Mouse (Mus musculus) liver, embryonic 16.5 days (tissue): Measurements from ENCODE around the gene Chst5. TPM values are rescaled to one million over a fixed set of nuclear protein-coding genes. Genes with fewer than 3 reads are reported as not detected.

ENCODE experiments used
- ATAC-seq: fragments of 200-750 bp; cut with Nextera tagmentation; 2 replicates; pipeline ENCODE4 v1.8.0; 2017; ENCODE audit warnings: low read depth, mild to moderate bottlenecking, moderate number of reproducible peaks, moderate library complexity
- H3K27ac ChIP-seq: fragments of 300-500 bp; sonication (generic); 2 replicates; pipeline ENCODE4 v1.5.1; 2014; ENCODE audit warnings: mild to moderate bottlenecking, low read length
- H3K27me3 ChIP-seq: fragments of 300-500 bp; sonication (generic); 2 replicates; pipeline ENCODE4 v1.6.1; 2014; ENCODE audit warnings: low read depth, low read length, mixed read lengths; ENCODE audit not compliant: control insufficient read depth, insufficient read depth
- H3K36me3 ChIP-seq: fragments of 300-500 bp; sonication (generic); 2 replicates; pipeline ENCODE4 v1.6.1; 2014; ENCODE audit warnings: mild to moderate bottlenecking; ENCODE audit not compliant: control insufficient read depth, insufficient read depth
- H3K4me1 ChIP-seq: fragments of 300-500 bp; sonication (generic); 2 replicates; pipeline ENCODE4 v1.6.1; 2014; ENCODE audit warnings: low read depth, low read length, mixed read lengths; ENCODE audit not compliant: control insufficient read depth
- H3K4me2 ChIP-seq: fragments of 300-500 bp; sonication (generic); 2 replicates; pipeline ENCODE4 v1.6.1; 2014; ENCODE audit warnings: low read depth, low read length, mixed read lengths
- H3K4me3 ChIP-seq: fragments of 300-500 bp; sonication (generic); 2 replicates; pipeline ENCODE4 v1.5.1; 2014; ENCODE audit warnings: low read depth, mild to moderate bottlenecking, low read length
- H3K9ac ChIP-seq: fragments of 300-500 bp; sonication (generic); 2 replicates; pipeline ENCODE4 v1.6.1; 2014; ENCODE audit warnings: low read depth, low read length
- H3K9me3 ChIP-seq: fragments of 300-500 bp; sonication (generic); replicated peaks from 2 replicates; pipeline ENCODE4 v1.6.1; 2016; ENCODE audit warnings: low read length; ENCODE audit not compliant: control insufficient read depth
- WGBS: fragments of 180-500 bp; shearing (Covaris S2); extraction: QIAGEN DNeasy Blood & Tissue Kit; methylation state at CpG from one replicate; pipeline ENCODE4 v1.1.7; 2014; ENCODE audit not compliant: insufficient replicate concordance; 5-methylcytosine and 5-hydroxymethylcytosine counted together
- polyA plus RNA-seq: library from polyadenylated mRNA; unstranded; fragments of >200 nt; fragmentation: Nextera tagmentation; extraction: Ambion mirVana; gene quantifications from 2 replicates; pipeline ENCODE4 v1.2.1, GENCODE M21; 2015

Gene Chst5
- 0.04 TPM in 1 of 2 replicates, not detected in the other for polyA plus RNA-seq

- Histone ChIP-seq H3K4me2 (no peak within 1 kb of the TSS), H3K27me3 (peaks cover 44% of the 10 kb centered on the region), H3K9ac (no peak within 1 kb of the TSS), H3K9me3 (no peaks in the 10 kb centered on the region), H3K27ac (no peak within 1 kb of the TSS), H3K36me3 (no peaks in the 10 kb centered on the region), H3K4me1 (no peaks in the 10 kb centered on the region; the same call in 1 of the 2 replicates), H3K4me3 (no peak within 1 kb of the TSS)
- no peak for ATAC-seq
- 11% methylated on average over 46 of the region's 47 CpGs for WGBS
Observed at GRCm38 (mm10) chr8:111909621-111910450, at the start of gene Chst5. TSS of gene Chst5 (minus strand) at chr8:111910447.

- Histone ChIP-seq H3K9ac (no peak overlapping the region), H3K36me3 (peaks cover 26% of the 10 kb centered on the region), H3K9me3 (no peaks in the 10 kb centered on the region), H3K4me1 (no peaks in the 10 kb centered on the region), H3K27ac (no peak overlapping the region), H3K4me3 (no peak overlapping the region), H3K4me2 (no peak overlapping the region), H3K27me3 (no peaks in the 10 kb centered on the region)
- no peak for ATAC-seq
- WGBS = 73% methylated on average over 2 of the region's 2 CpGs
Observed at GRCm38 (mm10) chr8:111957231-111957630, 47.0 kb upstream of the Chst5 start.

- 74% methylated on average over 5 of the region's 5 CpGs for WGBS
- no peaks in the 10 kb centered on the region for H3K9me3 ChIP-seq
- H3K4me3 ChIP-seq = no peak overlapping the region
- no peaks in the 10 kb centered on the region for H3K4me1 ChIP-seq
- peaks cover 30% of the 10 kb centered on the region for H3K36me3 ChIP-seq
- H3K27me3 ChIP-seq = no peaks in the 10 kb centered on the region
- no peak overlapping the region for H3K9ac ChIP-seq
- H3K27ac ChIP-seq = no peak overlapping the region
- ATAC-seq = no peak
- no peak overlapping the region for H3K4me2 ChIP-seq
Observed at GRCm38 (mm10) chr8:111955879-111956278, 45.6 kb upstream of the Chst5 start.

GRCm38 (mm10) chr8:111954844-111955594, 44.8 kb upstream of the Chst5 start:
- Histone ChIP-seq H3K9ac (no peak overlapping the region), H3K4me2 (no peak overlapping the region), H3K27me3 (no peaks in the 10 kb centered on the region), H3K9me3 (no peaks in the 10 kb centered on the region), H3K36me3 (peaks cover 30% of the 10 kb centered on the region), H3K27ac (no peak overlapping the region), H3K4me3 (no peak overlapping the region), H3K4me1 (no peaks in the 10 kb centered on the region)
- WGBS = 64% methylated on average over 4 of the region's 4 CpGs
- no peak for ATAC-seq

- WGBS = 88% methylated on average over 5 of the region's 5 CpGs
- peaks cover 38% of the 10 kb centered on the region for H3K36me3 ChIP-seq
- H3K4me2 ChIP-seq = no peak overlapping the region
- H3K9ac ChIP-seq = no peak overlapping the region
- no peaks in the 10 kb centered on the region for H3K4me1 ChIP-seq
- no peaks in the 10 kb centered on the region for H3K9me3 ChIP-seq
- no peak overlapping the region for H3K27ac ChIP-seq
- ATAC-seq = no peak
- H3K27me3 ChIP-seq = no peaks in the 10 kb centered on the region
- H3K4me3 ChIP-seq = no peak overlapping the region
Observed at GRCm38 (mm10) chr8:111951936-111952335, 41.7 kb upstream of the Chst5 start.

GRCm38 (mm10) chr8:111951317-111951716, 41.1 kb upstream of the Chst5 start:
- no peak for ATAC-seq
- H3K4me3 ChIP-seq = no peak overlapping the region
- H3K36me3 ChIP-seq = peaks cover 33% of the 10 kb centered on the region
- H3K9ac ChIP-seq = no peak overlapping the region
- no peaks in the 10 kb centered on the region for H3K4me1 ChIP-seq
- no peak overlapping the region for H3K4me2 ChIP-seq
- H3K27ac ChIP-seq = no peak overlapping the region
- H3K27me3 ChIP-seq = no peaks in the 10 kb centered on the region
- WGBS = 89% methylated on average over 7 of the region's 7 CpGs
- no peaks in the 10 kb centered on the region for H3K9me3 ChIP-seq

- 79% methylated on average over 3 of the region's 3 CpGs for WGBS
- Histone ChIP-seq H3K27me3 (no peaks in the 10 kb centered on the region), H3K9me3 (no peaks in the 10 kb centered on the region), H3K4me1 (no peaks in the 10 kb centered on the region), H3K9ac (no peak overlapping the region), H3K4me3 (no peak overlapping the region), H3K27ac (no peak overlapping the region), H3K4me2 (no peak overlapping the region), H3K36me3 (peaks cover 32% of the 10 kb centered on the region)
- ATAC-seq = no peak
Observed at GRCm38 (mm10) chr8:111950846-111951245, 40.6 kb upstream of the Chst5 start.

- Histone ChIP-seq H3K4me2 (no peak overlapping the region), H3K4me1 (no peaks in the 10 kb centered on the region), H3K36me3 (peaks cover 31% of the 10 kb centered on the region), H3K9me3 (no peaks in the 10 kb centered on the region), H3K27ac (no peak overlapping the region), H3K4me3 (no peak overlapping the region), H3K27me3 (no peaks in the 10 kb centered on the region), H3K9ac (no peak overlapping the region)
- 85% methylated on average over 8 of the region's 8 CpGs for WGBS
- ATAC-seq = no peak
Observed at GRCm38 (mm10) chr8:111947954-111948353, 37.7 kb upstream of the Chst5 start.

GRCm38 (mm10) chr8:111947144-111947543, 36.9 kb upstream of the Chst5 start:
- H3K27me3 ChIP-seq = no peaks in the 10 kb centered on the region
- H3K36me3 ChIP-seq = peaks cover 30% of the 10 kb centered on the region
- H3K4me2 ChIP-seq = no peak overlapping the region
- H3K9ac ChIP-seq = no peak overlapping the region
- ATAC-seq = no peak
- no peaks in the 10 kb centered on the region for H3K4me1 ChIP-seq
- WGBS = 72% methylated on average over 2 of the region's 2 CpGs
- H3K9me3 ChIP-seq = no peaks in the 10 kb centered on the region
- no peak overlapping the region for H3K4me3 ChIP-seq
- no peak overlapping the region for H3K27ac ChIP-seq
